Mouse (Mus musculus) lung, postnatal 4 days (tissue): ENCODE measurements around the gene Atp5e.
A peak's percentile ranks its signal among the peaks of the same experiment; 100 is the strongest.

Experiments used
- DNase-seq, 2 experiments: peaks; one replicate each; pipeline ENCODE4 v3.0.0; 2021

Atp5e gene

DNA sequence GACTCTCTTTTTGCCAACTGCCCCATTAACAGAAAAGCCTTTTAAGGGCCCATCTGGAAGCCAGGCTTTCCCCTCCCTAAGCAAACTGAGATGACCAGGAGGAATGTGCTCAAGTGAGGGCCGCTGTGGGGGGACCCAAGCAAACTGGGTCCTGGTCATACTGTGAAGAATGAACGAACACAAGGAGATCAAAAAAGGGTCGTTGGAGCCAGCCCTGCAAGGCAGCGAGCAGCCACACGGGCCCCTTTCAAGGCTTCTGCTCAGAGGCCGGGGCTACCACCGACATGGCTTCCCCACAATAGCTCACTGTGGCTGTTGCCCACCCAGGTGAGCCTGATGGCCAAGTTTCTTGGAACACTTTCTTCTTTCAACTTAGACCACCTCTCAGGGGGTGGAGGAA lies 17.4 kb downstream of the Atp5e start:
- DNase-seq, result no peak

DNA sequence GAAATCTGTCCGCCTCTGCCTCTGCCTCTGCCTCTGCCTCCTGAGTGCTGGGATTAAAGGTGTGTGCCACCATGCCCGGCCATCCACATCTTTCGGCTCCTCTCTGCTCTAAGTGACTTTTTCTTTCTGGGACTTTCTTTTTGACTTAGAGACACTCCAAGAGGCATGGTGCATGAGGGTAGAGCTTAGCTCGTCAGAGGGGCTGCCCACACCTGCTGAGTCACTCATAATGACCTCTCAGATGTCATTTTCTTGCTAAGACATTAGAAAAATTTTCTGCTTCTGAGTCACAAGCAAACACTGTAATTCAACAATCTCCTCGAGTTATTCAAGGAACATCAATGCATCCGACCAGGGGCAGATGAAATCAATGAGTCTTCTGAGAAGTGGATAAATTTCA lies 18.9 kb downstream of the Atp5e start:
- no peak for DNase-seq

DNA sequence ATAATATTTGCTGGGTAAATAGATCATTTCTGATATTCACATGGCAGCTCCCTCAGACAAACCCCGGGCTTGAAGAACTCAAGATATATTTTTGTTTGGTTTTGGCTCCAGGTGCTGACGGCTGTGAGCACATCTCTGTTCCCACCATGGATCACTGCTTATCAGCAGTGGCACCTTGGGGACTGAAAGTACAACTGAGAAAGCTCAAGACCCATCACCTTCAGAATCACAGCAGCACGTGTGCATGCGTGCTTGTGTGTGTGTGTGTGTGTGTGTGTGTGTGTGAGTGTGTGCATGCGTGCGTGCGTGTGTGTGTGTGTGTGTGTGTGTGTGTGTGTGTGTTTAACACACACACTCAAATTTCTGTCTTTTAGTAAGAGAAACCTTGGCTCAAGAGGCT lies 19.5 kb downstream of the Atp5e start:
- no peak for DNase-seq

DNA sequence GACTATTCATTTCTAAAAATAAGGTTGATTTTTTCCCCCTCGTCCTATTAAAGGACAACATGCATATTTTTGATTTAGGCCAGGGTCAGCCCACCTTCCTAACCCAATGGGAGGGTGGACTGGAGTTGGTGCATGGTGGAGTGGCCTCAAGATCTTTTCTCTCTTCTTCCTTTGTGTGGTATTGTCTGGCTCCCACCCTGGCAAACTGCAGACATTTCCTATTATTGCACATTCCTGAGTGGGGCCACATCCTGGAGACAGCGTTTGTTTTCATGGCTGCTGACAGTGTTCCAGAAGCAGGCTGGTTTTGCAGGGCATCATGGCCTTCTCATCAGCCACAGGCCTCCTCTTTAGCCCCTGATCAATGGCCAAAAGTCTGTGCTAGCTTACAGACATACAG lies 20.9 kb downstream of the Atp5e start:
- DNase-seq, result no peak

DNA sequence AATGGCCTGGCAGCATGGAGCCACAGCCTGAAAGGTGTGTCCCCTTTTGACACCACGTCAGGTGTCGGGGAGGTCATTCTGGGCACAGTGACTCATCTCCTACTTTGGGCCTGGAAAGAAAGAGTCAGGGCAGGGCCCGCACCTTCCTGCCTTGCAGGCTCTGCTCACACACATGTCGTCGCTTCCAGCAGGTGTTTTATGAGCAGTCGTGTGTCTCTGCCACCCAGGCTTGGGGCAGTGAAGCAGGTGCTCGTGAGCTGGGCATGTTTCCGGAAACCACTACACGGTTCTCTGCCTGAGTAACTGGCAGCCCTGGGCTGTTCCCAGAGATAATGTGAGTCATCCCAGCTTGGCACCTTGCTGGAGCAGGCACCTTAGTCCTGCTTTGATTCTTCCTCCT lies 21.4 kb downstream of the Atp5e start:
- peak in 1 of 2 experiments; percentile 49 for DNase-seq

DNA sequence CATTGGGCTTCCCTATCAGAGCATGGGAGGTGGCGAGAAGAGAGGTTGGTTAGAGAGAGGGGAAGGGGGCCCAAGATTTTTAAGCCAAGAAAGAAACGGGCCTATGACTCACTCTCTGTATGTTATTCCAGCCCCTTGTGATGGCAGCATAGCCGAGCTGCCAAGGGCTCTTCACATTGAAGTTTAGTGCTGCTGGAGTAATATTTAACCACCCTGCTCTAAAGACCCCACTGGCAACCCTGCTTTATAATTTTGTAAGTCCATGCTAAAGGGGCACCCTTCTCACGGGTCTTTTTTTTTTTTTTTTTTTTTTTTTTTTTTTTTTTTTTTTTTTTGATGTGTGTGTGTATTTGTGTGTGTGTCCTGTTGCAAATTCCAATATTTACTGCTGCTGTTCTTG lies 22.0 kb downstream of the Atp5e start:
- DNase-seq, result no peak

DNA sequence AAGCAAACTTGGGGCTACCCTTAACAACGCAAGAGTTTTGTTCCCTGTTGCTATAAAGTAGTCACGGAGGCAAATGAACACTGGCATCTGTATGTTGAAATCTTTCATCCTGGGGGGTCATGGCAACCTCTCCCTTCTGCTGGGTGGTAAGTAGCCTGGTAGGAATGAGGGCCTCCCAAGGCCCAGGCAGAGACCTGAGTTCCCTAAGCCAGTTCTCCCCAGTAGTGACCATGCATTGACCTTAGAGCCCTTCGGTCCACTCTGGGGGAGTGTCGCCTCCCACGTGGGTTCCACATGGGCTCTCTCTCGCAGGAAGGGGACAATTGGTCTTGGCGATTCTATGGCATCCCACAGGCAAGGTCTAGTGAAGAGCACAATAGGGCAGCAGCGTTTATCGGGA lies 23.9 kb downstream of the Atp5e start:
- DNase-seq, result no peak

DNA sequence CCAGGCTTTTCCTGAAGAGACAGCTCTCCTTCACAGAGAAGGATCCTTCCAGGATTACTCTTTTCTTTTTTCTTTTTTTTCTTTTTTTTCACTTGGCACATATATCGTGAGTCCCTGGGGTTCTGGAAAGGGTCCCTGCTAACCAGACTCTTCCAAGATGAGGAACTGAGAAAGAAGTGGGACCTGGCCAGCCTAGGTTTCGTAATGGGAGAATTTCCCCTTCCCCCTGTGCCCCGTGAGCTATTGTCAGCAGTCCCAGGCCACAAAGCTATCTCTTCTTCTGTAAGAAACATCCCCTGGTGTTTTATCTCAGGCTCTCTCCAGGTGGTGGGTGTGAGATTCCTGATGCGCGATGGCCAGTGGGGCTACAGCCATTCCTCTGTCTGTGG lies 24.5 kb downstream of the Atp5e start:
- DNase-seq, result no peak

DNA sequence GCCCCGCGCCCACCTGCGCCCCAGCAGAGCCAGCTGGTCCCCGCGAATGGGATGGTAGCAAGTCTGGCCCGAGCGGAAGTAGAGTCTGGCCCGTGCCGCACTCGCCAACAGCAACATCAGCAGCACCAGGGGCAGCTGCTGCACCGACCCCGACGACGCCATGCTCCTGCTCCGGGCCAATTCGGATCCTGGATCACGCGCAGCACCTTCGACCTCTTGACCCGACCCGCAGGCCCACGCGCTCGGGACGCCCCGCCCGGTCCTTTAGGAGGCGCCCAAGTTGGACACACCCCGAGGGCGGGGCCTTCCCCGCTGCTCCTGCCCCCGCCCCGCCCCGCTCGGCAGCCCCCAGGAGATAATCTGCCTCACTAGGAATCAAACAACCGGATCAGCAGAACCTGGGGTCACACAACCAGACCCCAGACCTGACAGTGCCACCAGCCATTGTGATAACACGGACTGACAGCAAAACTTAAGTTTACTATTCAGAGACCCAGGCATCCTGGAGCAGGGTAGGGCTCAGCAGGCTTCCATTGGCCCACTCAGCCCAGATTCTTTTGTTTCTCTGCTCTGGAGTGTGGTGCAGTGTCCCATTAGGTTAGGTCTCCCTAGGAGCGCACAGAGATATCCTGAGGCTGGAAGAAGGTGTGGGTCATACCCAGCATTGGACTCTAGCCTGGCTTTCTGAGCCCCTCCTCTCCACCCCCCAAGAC lies 25.0 kb downstream of the Atp5e start, which contains the start of gene Ctsz:
TSS of gene Ctsz (minus strand) at position 303 of the 713 bp plus-strand sequence.
- peak; percentile 82 to 84 for DNase-seq

DNA sequence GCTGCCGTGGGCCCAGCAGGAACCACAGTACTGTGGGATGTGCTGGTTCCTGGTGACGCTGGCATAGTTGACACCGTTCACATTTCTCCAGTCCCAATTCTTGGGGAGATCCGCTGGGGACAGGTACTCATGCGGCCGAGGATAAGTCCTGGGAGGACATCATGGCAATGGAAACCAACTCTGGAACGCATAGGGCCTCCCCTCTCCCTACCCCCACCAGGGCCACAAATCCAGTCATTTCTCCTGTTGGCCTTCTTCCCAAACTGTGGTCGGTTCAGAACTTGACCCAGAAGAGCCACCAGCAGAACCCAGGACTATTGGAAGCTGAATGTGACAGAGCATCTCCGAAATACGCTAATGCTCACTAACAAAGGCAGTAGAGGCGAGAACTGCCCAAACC lies 25.7 kb downstream of the Atp5e start:
- no peak for DNase-seq

DNA sequence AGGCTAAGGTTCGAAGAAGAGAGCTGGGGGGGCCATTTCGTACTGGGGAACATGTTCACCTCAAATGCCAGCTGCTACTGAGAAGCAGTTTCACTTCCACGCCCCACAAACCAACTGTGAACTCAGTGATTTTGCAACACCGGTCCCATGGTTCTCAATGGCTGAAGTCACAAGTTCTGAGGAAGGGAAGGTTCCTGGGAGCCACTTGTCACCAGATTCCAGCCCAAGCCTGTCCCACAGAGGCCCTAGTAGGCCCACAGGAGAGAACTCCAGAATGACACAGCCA lies 26.3 kb downstream of the Atp5e start:
- peak; percentile 64 to 68 for DNase-seq

DNA sequence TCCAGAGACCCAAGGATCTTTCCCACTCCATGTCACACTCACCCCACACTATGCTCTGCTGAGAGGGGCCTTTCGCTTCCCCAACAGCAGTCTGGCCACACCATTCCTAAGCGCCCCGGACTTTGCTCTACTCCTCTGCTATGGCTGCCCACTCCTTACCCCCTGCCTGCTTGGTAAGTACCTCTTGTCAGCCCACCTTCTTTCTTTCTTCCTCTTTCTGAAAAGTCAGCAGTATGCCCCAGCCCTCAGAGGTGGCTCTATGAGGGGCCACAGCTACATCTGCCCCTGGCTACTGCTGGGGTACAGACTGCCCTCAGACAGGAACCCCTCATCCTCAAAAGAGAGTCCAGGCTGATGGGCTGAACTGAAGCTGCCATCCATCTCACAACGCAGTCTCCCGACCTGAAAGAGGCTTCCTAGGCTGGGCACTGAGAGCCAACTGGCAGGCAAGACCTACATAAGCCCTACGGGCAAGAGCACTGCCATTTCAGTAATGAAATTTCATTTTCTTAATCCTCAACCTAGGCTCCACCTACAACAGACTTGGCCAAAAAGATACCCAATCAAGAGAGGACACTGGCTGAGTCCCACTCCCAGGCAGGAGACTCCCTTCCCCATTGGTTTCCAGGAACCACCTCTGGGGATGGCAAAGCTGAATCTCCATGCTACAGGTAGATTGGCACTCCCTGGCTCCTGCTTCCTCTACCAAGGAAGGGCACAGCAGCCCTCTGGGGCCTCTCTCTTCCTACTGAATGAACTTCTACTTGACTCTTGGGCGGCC lies 26.8 kb downstream of the Atp5e start:
- DNase-seq, result no peak

DNA sequence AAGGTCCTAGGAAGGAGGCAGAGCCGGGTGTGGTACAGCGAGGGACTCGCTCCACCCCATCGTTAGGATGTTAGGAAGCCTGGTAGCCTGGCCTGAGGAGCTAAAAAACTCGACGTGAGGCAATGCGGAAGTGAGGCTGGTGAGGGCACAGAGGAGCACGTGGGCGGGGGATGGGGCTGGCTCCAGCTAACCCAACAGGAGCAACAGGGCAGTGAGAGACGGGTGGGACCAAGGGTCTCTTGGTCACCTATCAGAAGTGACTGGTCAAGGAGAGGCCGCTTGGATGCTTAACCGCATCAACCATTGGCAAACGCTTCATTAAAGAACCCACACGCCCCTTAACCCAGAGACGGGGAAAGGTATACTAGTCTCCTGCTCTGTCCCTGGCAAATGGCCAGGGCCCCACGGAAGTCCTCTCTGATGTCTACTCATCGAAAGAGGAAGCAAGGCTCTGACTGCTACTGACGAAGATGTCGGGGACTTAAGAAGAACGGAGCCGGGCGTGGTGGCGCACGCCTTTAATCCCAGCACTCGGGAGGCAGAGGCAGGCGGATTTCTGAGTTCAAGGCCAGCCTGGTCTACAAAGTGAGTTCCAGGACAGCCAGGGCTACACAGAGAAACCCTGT lies 27.7 kb downstream of the Atp5e start:
- peak; percentile 58 to 62 for DNase-seq

DNA sequence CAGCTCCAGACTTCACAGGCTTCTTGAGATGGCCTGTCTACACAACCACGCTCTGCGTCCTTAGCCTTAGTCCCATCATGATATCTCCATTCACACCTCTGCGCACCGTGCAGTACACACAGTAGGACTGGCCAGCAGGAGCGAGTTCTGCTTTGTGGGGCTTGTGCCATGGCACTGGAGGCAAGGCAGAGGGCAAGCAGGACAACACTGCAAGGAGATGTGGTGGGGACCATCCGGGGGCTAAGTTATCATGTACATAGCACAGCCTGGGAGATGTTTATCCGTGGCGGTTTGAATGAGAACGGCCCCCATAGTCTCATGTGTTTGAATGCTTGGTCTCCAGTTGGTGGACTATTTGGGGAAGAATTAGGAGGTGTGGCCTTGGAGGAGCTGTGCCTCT lies 29.0 kb downstream of the Atp5e start:
- DNase-seq, result no peak

DNA sequence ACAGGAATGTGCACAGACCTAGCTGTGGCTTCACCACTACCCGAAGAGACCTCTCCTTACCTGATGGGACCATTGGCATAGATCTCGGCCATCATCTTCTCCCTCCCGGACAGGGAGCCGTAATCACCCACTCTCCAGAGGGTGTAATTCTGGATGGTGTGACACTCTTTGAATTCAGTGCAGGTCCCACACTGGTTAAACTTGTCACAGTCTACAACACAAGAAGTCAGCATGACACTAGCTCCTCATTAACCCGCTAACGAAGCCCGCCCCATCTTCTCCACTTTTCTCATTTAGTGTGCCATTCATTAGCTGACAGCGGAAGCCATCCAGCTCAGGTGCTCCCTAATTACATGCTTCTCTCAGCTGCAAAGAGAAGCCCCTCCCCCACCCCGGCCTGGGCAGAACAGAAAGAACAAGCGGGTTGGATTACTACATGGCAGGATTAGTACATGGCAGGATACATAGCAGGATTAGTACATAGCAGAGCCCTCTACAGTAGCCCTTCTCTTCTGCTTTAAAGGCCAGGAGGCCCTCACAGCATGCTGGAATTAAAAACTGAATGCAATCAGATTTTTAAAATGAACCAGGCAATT lies 34.8 kb downstream of the Atp5e start:
- peak; percentile 4 to 10 for DNase-seq

DNA sequence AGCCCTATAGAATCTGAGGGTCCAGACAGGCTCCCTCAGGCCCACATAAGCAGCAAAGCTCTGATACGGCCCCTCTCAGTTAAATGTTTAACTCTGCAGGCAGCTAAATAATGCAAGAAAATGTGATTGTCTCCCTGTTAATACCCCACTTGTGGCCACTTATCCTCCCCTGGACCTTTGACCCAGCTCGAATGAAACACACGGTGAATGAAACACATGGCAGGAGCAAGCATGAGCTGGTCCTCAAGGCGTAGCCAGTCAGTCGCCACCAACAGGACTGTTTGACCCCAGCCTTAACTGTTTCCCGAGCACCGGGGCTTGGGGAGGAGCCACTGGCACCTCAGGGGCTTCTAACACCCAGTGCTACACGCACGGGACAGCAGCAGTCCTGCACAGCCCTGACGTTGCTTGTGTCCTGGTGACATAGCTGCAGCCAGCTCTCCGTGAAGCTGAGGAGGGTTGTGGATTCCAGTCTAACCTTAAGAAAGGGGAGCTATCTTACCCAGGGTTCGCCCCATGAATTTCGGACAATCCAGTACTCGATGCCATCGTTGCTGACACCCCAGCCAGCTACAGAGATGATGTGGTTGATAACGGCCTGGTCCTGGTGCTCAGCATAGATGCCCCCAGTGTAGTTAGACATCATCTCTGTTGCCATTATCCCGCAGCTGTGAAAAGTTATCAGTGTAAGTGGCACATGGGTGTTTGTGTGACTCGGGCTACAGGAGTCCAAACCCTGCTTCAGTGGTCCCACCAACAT lies 35.6 kb downstream of the Atp5e start:
- peak in 1 of 2 experiments; percentile 3 for DNase-seq

DNA sequence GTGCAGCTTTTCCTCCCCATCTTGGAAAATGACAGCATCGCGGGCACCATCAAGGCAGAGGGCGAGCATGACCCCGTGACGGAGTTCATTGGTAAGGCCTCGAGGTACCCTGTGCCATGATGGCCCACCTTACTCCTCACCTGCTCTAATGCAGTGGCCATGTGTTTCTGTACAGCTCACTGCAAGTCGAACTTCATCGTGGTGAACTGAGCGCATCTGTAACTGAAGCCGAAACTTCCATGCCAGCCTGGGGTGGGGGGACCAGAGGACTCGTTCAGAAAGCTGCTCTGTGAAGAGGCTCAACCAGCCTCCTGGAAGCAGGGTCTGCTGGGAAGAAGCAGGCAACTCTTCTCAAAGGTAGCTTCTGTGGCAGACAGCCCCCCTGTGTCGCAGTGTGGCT lies 37.0 kb downstream of the Atp5e start:
- peak; percentile 3 to 14 for DNase-seq

DNA sequence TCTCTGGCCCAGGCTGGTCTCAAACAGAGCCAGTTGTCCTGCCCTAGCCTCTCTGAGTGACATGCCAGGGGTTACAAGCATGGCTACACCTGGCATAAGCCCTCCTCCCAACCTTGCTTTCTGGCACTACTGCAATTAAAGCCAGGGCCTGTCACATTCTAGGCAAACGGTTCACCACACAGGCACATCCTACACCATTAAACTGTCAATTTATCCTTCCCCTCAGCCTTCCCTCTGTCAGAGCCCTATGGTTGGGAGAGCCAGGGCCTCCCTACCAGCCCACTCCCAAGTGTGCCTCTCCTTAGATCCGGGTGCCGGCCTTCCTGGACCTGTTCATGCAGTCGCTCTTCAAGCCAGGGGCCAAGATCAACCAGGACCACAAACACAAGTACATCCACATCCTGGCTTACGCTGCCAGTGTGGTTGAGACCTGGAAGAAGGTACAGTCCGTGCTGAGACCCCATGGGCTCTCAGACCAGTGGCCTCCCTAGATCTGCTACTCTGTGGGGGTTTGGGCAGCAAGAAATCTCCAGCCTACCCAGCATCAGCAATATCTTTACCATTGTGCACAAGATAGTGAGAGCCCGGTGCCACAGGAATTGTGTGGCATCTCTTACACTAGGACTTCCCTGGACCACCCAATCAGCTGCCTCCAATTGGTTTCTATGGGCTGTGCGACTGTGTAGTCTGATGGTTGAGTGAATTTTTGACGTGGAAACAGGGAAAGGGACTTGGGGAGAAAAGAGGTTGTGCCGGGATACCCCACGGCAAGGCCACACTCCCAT lies 39.4 kb downstream of the Atp5e start:
- peak; percentile 3 to 15 for DNase-seq

DNA sequence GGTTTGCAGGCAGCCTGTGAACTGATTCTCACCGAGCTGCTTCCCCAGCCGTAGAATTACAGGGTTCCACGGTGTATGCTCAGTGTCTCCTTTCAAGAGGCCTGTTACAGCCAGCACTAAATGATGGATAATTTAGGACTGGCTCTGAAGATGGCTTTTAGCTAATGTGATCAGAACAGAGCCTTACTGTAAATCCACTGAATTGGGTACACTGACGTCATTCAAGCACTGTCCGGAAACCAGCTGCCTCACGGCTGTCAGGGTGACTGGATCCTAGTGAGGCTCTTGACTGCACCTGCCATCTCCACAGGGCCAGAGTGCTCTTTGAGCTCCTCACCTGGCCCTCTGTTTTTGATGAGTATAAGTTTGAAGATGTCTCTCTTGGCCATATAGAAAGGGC lies 42.8 kb downstream of the Atp5e start:
- no peak for DNase-seq

DNA sequence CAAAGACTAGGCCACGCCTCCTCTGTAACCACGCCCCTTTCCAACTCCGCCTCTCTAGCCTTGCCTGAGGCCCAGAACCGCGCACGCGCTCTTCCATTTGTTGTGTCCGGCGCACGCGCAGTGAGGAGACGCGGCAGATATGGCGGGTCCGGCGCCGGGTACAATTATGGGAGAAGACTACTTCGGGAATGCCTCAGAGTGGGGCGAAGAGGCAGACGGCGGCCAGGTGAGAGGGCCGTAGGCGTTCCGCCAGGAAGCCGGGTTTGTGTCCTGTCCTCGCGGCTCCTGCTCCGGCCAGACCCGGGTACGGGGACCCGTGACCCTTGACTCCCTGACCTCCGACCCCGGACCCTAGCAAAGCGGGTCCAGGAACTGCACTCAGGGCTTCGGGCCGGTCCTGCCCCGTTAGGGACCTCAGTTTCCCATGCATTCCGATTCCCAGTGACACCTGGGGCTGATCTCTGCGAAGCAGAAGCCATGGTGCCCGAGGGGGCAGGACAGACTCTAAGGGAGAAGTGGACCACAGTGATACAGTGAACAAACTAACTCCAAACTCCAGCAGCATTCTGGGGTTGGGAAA lies 48.1 kb downstream of the Atp5e start, which contains the start of gene Nelfcd:
TSS of gene Nelfcd (plus strand) at position 74 of the 580 bp plus-strand sequence.
- DNase-seq, result peak; percentile 95 to 97

DNA sequence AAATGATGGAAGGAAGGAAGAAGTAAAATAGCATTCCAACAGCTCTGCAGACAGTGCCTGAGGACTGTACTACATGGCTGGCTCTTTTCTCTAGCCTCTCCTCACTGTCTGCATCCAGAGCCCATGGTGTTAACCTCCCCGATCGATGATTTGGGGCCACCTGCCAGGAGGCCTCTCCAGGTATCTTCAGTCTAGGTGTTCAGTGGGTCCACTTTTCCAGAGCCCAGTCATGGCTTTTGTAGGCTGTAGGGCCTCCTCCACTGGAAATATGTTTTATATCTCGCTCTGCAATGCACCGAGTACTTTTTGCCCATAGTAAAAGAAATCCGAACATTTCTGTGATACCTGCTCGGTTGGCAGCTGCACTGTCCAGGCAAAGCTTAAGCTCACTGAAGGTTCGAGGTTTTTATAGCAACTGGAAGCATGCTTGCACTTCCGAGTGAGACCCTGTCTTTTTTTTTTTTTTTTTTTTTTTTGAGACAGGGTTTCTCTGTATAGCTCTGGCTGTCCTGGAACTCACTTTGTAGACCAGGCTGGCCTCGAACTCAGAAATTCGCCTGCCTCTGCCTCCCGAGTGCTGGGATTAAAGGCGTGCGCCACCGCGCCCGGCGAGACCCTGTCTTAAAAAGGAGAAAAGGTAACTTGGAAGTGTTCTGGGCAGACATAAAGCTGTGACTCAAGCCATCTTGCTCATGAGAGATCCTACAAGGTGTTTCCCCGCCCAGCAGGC lies 48.7 kb downstream of the Atp5e start:
- no peak for DNase-seq
